Mouse (Mus musculus): Measurements from ENCODE around the gene Syne3. TPM values are rescaled to one million over a fixed set of nuclear protein-coding genes. Genes with fewer than 3 reads are reported as not detected.

The Syne3 gene
- total RNA-seq, 1 experiment = 1.5 TPM

DNA sequence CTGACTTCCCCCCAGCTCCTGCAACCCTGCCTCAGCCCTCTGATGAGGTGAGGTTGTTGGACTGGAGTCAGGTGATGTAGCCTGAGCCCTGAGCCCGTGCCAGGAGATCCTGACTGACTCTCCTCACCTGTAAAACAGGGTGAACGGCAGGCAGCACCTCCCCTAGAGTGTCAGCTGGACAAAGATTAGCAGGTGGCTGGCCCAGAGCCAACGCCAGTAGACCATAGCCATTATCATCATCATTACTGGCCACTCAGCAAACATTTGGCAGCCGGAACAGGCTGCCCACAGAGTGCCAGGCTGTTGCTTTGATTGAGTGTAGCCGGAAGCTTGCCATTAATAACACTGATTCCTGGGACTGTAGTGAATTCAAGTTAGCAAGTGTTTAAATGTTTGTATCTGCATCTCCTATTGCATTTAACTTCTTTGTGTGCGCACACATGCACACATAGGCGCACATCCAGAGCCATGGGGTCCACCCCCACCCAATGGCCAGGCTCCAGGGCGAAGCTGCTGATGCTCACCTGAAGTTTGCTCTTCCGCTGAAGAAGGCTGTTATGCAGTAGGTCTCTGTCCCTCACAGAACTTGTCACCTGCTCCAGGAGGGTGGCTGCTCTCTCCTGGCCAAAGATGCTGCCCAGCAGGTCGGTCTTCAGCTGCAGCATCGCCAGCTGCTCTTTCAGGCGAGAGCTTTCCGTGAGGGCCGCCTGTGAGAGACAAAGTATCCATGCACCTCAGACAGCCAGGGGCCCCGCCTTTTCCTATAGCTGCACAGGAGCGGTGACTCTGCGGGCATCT lies 54.4 kb downstream of the Syne3 start:
- H3K9me3 ChIP-seq (ENCODE audit: control insufficient read depth, insufficient read depth, low read depth, low read length) = no peaks in the 10 kb centered on the region
- H3K9ac ChIP-seq (ENCODE audit: insufficient read depth, low read depth, low read length, poor library complexity, severe bottlenecking) = no peak overlapping the region
- no peak overlapping the region for H3K4me3 ChIP-seq (ENCODE audit: insufficient read depth in 1 of 2, low read depth in 1 of 2, low read length in 2 of 2, poor library complexity in 1 of 2, severe bottlenecking in 1 of 2)
- H3K4me1 ChIP-seq (ENCODE audit: control insufficient read depth in 2 of 2, insufficient read depth in 2 of 2, low read length in 2 of 2, poor library complexity in 1 of 2) = no peaks in the 10 kb centered on the region
- DNase-seq (ENCODE audit: low read depth, low spot score) = no peak
- H3K27ac ChIP-seq (ENCODE audit: insufficient read depth, low read depth, low read length, poor library complexity, severe bottlenecking) = no peak overlapping the region
- in situ Hi-C loops (cut with MboI; ENCODE audit: low sequenced_read_pairs in 2 of 2, unreplicated experiment in 2 of 2) = loop anchor here in 1 of 2 experiments (10.0 kb wide), 1 partner anchor 70 kb away; no protein-coding TSS in a partner anchor
- no peak for TF ChIP-seq ZNF384 (IDR thresholded peaks at IDR 0.05; ENCODE audit: low read depth, low read length)
- no peak for TF ChIP-seq CHD2 (IDR thresholded peaks at IDR 0.05; ENCODE audit: low read depth, low read length)
- no peak for TF ChIP-seq MAFK (IDR thresholded peaks at IDR 0.05; ENCODE audit: insufficient read depth, low read depth, low read length)
- no peak for TF ChIP-seq ZC3H11A (IDR thresholded peaks at IDR 0.05; ENCODE audit: borderline replicate concordance, low read depth, low read length)
- TF ChIP-seq HCFC1 (IDR thresholded peaks at IDR 0.05; ENCODE audit: borderline replicate concordance, insufficient read depth, low read length) = no peak
- no peaks in the 10 kb centered on the region for H3K36me3 ChIP-seq (ENCODE audit: control insufficient read depth, insufficient read depth, low read length, poor library complexity, severe bottlenecking)

DNA sequence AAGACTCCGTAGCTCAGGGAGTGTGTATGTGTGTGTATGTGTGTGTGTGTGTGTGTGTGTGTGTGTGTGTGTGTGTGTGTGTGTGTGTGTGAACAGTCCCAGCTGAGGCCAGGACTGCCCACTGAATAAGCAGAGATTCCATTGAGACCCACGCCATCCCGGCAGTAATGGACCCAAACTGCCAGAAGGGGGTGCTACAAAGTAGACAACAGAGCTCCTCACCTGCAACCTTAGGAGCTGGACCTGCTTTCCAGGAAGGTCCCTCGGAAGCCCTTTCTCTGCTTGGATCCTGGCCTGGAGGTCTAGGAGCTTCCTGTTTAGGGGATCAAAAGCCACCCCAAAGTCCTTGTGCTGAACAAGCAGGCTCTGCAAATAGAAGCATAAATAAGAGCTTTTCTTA lies 55.7 kb downstream of the Syne3 start:
- Histone ChIP-seq H3K4me3 (ENCODE audit: insufficient read depth in 1 of 2, low read depth in 1 of 2, low read length in 2 of 2, poor library complexity in 1 of 2, severe bottlenecking in 1 of 2) (no peak overlapping the region), H3K36me3 (ENCODE audit: control insufficient read depth, insufficient read depth, low read length, poor library complexity, severe bottlenecking) (no peaks in the 10 kb centered on the region), H3K4me1 (ENCODE audit: control insufficient read depth in 2 of 2, insufficient read depth in 2 of 2, low read length in 2 of 2, poor library complexity in 1 of 2) (no peaks in the 10 kb centered on the region), H3K27ac (ENCODE audit: insufficient read depth, low read depth, low read length, poor library complexity, severe bottlenecking) (no peak overlapping the region), H3K9me3 (ENCODE audit: control insufficient read depth, insufficient read depth, low read depth, low read length) (no peaks in the 10 kb centered on the region), H3K9ac (ENCODE audit: insufficient read depth, low read depth, low read length, poor library complexity, severe bottlenecking) (no peak overlapping the region)
- no peak for TF ChIP-seq ZC3H11A (IDR thresholded peaks at IDR 0.05; ENCODE audit: borderline replicate concordance, low read depth, low read length)
- no peak for TF ChIP-seq ZNF384 (IDR thresholded peaks at IDR 0.05; ENCODE audit: low read depth, low read length)
- no peak for TF ChIP-seq HCFC1 (IDR thresholded peaks at IDR 0.05; ENCODE audit: borderline replicate concordance, insufficient read depth, low read length)
- no peak for TF ChIP-seq CHD2 (IDR thresholded peaks at IDR 0.05; ENCODE audit: low read depth, low read length)
- no peak for TF ChIP-seq MAFK (IDR thresholded peaks at IDR 0.05; ENCODE audit: insufficient read depth, low read depth, low read length)
- in situ Hi-C loops (cut with MboI; ENCODE audit: low sequenced_read_pairs in 2 of 2, unreplicated experiment in 2 of 2) = loop anchor here in 1 of 2 experiments (10.0 kb wide), 1 partner anchor 71 kb away; no protein-coding TSS in a partner anchor
- DNase-seq (ENCODE audit: low read depth, low spot score) = peak; percentile 61

DNA sequence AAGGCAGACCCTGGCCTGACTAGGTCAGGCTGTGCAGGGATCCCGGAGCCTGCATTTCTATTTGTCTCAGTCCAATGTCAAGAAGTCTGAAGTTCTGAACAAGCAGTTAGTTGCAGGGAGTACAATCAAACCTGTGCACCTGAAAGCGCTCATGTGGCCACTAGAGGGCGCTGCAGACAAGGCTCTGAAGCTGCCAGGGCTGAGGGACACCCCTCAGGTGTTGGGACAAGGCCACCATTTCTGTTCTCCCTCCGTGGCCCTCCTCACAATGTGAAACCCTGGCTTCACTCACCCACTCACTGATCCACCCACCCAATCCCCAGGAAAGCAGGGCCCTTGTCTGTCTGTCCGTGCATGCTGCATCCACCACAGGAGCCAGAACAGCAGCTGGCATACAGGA lies 57.2 kb downstream of the Syne3 start:
- no peaks in the 10 kb centered on the region for H3K9me3 ChIP-seq (ENCODE audit: control insufficient read depth, insufficient read depth, low read depth, low read length)
- in situ Hi-C loops (cut with MboI; ENCODE audit: low sequenced_read_pairs in 2 of 2, unreplicated experiment in 2 of 2) = loop anchor here in 1 of 2 experiments (10.0 kb wide), 1 partner anchor 72 kb away; no protein-coding TSS in a partner anchor
- H3K4me3 ChIP-seq (ENCODE audit: insufficient read depth in 1 of 2, low read depth in 1 of 2, low read length in 2 of 2, poor library complexity in 1 of 2, severe bottlenecking in 1 of 2) = no peak overlapping the region
- peak; percentile 62 for DNase-seq (ENCODE audit: low read depth, low spot score)
- H3K36me3 ChIP-seq (ENCODE audit: control insufficient read depth, insufficient read depth, low read length, poor library complexity, severe bottlenecking) = no peaks in the 10 kb centered on the region
- 0 out of 4 replicates have a peak, but pooled peaks cover 0 to 2% of the 10 kb centered on the region in 2 experiments for H3K4me1 ChIP-seq (ENCODE audit: control insufficient read depth in 2 of 2, insufficient read depth in 2 of 2, low read length in 2 of 2, poor library complexity in 1 of 2)
- TF ChIP-seq CHD2 (IDR thresholded peaks at IDR 0.05; ENCODE audit: low read depth, low read length) (no peak), ZC3H11A (IDR thresholded peaks at IDR 0.05; ENCODE audit: borderline replicate concordance, low read depth, low read length) (peak; percentile 83), HCFC1 (IDR thresholded peaks at IDR 0.05; ENCODE audit: borderline replicate concordance, insufficient read depth, low read length) (no peak)
- H3K27ac ChIP-seq (ENCODE audit: insufficient read depth, low read depth, low read length, poor library complexity, severe bottlenecking) = no peak overlapping the region
- H3K9ac ChIP-seq (ENCODE audit: insufficient read depth, low read depth, low read length, poor library complexity, severe bottlenecking) = no peak overlapping the region

DNA sequence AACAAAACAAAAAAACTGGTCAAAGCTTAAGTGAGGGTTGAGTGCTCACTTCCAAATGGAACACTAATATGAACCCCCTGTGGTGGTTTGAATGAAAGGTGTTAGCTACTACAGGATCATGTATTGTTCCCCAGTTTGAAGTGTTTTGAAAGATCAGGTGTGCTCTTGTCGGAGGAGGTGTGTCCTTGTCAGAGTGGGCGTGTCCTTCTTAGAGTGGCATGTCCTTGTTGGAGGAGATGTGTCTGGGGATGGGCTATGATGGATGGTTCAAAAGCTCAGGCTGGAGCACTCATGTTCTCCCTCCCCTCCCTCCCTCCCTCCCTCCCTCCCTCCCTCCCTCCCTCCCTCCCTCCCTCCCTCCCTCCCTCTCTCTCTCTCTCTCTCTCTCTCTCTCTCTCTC lies 61.7 kb downstream of the Syne3 start:
- peak; percentile 28 for DNase-seq (ENCODE audit: low read depth, low spot score)
- Histone ChIP-seq H3K36me3 (ENCODE audit: control insufficient read depth, insufficient read depth, low read length, poor library complexity, severe bottlenecking) (no peaks in the 10 kb centered on the region), H3K9me3 (ENCODE audit: control insufficient read depth, insufficient read depth, low read depth, low read length) (no peaks in the 10 kb centered on the region), H3K9ac (ENCODE audit: insufficient read depth, low read depth, low read length, poor library complexity, severe bottlenecking) (no peak overlapping the region), H3K4me3 (ENCODE audit: insufficient read depth in 1 of 2, low read depth in 1 of 2, low read length in 2 of 2, poor library complexity in 1 of 2, severe bottlenecking in 1 of 2) (no peak overlapping the region), H3K4me1 (ENCODE audit: control insufficient read depth in 2 of 2, insufficient read depth in 2 of 2, low read length in 2 of 2, poor library complexity in 1 of 2) (0 out of 4 replicates have a peak, but pooled peaks cover 0 to 2% of the 10 kb centered on the region in 2 experiments), H3K27ac (ENCODE audit: insufficient read depth, low read depth, low read length, poor library complexity, severe bottlenecking) (no peak overlapping the region)
- TF ChIP-seq ZC3H11A (IDR thresholded peaks at IDR 0.05; ENCODE audit: borderline replicate concordance, low read depth, low read length) = no peak
- TF ChIP-seq HCFC1 (IDR thresholded peaks at IDR 0.05; ENCODE audit: borderline replicate concordance, insufficient read depth, low read length) = no peak
- no peak for TF ChIP-seq ZNF384 (IDR thresholded peaks at IDR 0.05; ENCODE audit: low read depth, low read length)
- TF ChIP-seq CHD2 (IDR thresholded peaks at IDR 0.05; ENCODE audit: low read depth, low read length) = no peak
- no peak for TF ChIP-seq MAFK (IDR thresholded peaks at IDR 0.05; ENCODE audit: insufficient read depth, low read depth, low read length)
- in situ Hi-C loops (cut with MboI; ENCODE audit: low sequenced_read_pairs in 2 of 2, unreplicated experiment in 2 of 2) = loop anchor here in 1 of 2 experiments (25.0 kb wide), 1 partner anchor 461 kb away; no protein-coding TSS in a partner anchor
